Mouse (Mus musculus) C2C12 (cell line): ENCODE data around the gene Git2.

Experiments
- CEBPB ChIP-seq: IDR thresholded peaks from one replicate; pipeline ENCODE4 v1.6.1; 2011; ENCODE audit warnings: low read depth, mild to moderate bottlenecking, control low read depth, moderate library complexity
- CTCF ChIP-seq: IDR thresholded peaks from one replicate; pipeline ENCODE4 v1.5.1; 2011; ENCODE audit not compliant: control insufficient read depth, insufficient read depth, insufficient read length
- MAX ChIP-seq: IDR thresholded peaks from one replicate; pipeline ENCODE4 v1.6.1; 2011; ENCODE audit warnings: mild to moderate bottlenecking, control low read depth
- USF1 ChIP-seq: IDR thresholded peaks from one replicate; pipeline ENCODE4 v1.6.1; 2011; ENCODE audit warnings: low read depth, mild to moderate bottlenecking, control low read depth, moderate library complexity

DNA sequence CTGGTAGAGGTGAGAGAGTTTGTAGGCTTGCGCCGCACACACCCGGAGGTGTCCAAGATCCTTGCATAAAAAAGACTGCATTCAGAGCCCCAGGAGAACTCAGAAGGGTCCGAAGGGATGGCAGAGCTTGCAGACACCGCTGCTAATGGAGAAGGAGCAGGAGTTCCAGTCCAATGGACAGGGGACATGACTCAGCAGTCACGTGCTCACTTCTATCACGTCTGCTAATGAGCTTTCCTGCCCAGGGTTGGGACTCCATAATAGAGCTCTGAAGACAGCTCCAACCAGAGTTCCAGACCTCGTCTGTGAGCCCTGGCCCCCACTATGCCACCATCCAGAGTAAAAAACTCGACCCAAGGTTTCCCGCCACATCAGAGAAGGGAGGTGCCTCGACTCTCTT, 42.8 kb upstream of the Git2 start:
- TF ChIP-seq CTCF (no peak), USF1 (no peak), CEBPB (no peak), MAX (no peak)
